Mouse (Mus musculus) CH12.LX (cell line): ENCODE measurements around the gene Erlec1. TPM values are rescaled to one million over a fixed set of nuclear protein-coding genes. Genes with fewer than 3 reads are reported as not detected.
A peak's percentile ranks its signal among the peaks of the same experiment; 100 is the strongest.

Experiments used
- DNase-seq: peaks from one replicate; pipeline ENCODE4 v3.0.0-alpha.2; 2013; ENCODE audit errors: extremely low read depth
- H3K27ac ChIP-seq: 2 replicates; pipeline ENCODE4 v1.5.1; 2012; ENCODE audit warnings: low read depth, mild to moderate bottlenecking, control low read depth, moderate library complexity; ENCODE audit not compliant: insufficient read depth
- H3K27me3 ChIP-seq: replicated peaks from 2 replicates; pipeline ENCODE3; 2012; ENCODE audit warnings: inconsistent platforms
- H3K36me3 ChIP-seq, 2 experiments: replicated peaks in 1 of 2; 2 replicates each; pipeline versions ENCODE3 to v1.6.1; 2012; ENCODE audit warnings: inconsistent platforms in 1 of 2, low read length in 1 of 2, mild to moderate bottlenecking in 1 of 2, mixed read lengths in 1 of 2, moderate library complexity in 1 of 2; ENCODE audit not compliant: control insufficient read depth in 1 of 2, insufficient read depth in 1 of 2
- H3K4me1 ChIP-seq, 2 experiments: 2 replicates each; pipeline ENCODE4 v1.6.1; 2012; ENCODE audit warnings: inconsistent platforms in 1 of 2, moderate library complexity in 1 of 2; ENCODE audit not compliant: insufficient read depth in 2 of 2, control insufficient read depth in 1 of 2
- H3K4me2 ChIP-seq: 2 replicates; pipeline ENCODE4 v1.6.1; 2012; ENCODE audit warnings: low read depth, mild to moderate bottlenecking, control low read depth; ENCODE audit not compliant: poor library complexity, insufficient read depth, severe bottlenecking
- H3K4me3 ChIP-seq, 3 experiments: fragments of 150-350 bp in 1 of 3; sonication (generic) in 1 of 3; replicated peaks in 1 of 3; 2 replicates each; pipeline versions ENCODE3 to v1.5.1; 2011 to 2012; ENCODE audit warnings: low read depth in 2 of 3, low read length in 2 of 3, mild to moderate bottlenecking in 2 of 3, moderate library complexity in 2 of 3, control low read depth in 1 of 3, improper control_type of control experiment in 1 of 3, inconsistent platforms in 1 of 3, mixed read lengths in 1 of 3; ENCODE audit not compliant: poor library complexity in 1 of 3
- H3K79me2 ChIP-seq: replicated peaks from 2 replicates; pipeline ENCODE4 v1.6.1; 2012; ENCODE audit warnings: mild to moderate bottlenecking, moderate library complexity; ENCODE audit not compliant: control insufficient read depth, poor library complexity, insufficient read depth, severe bottlenecking; ENCODE audit errors: extremely low read depth
- H3K9ac ChIP-seq: 2 replicates; pipeline ENCODE4 v1.6.1; 2012; ENCODE audit warnings: low read depth, mild to moderate bottlenecking, control low read depth, moderate library complexity; ENCODE audit not compliant: insufficient read depth
- H3K9me3 ChIP-seq: replicated peaks from 2 replicates; pipeline ENCODE3; 2012; ENCODE audit warnings: low read length, inconsistent platforms, mixed read lengths
- CHD1 ChIP-seq: IDR thresholded peaks from 2 replicates; pipeline ENCODE4 v1.6.1; 2012; ENCODE audit warnings: low read depth, low read length, improper control_type of control experiment, inconsistent platforms
- ELF1 ChIP-seq: IDR thresholded peaks from 2 replicates; pipeline ENCODE4 v1.6.1; 2014; ENCODE audit warnings: low read depth, mild to moderate bottlenecking, inconsistent platforms, low read length, improper control_type of control experiment
- EP300 ChIP-seq: IDR thresholded peaks from 2 replicates; pipeline ENCODE4 v1.6.1; 2011; ENCODE audit warnings: low read length, improper control_type of control experiment
- GABPA ChIP-seq: IDR thresholded peaks from 2 replicates; pipeline ENCODE4 v1.6.1; 2012; ENCODE audit warnings: low read depth, low read length, improper control_type of control experiment, inconsistent platforms; ENCODE audit not compliant: insufficient replicate concordance
- HCFC1 ChIP-seq: IDR thresholded peaks from 2 replicates; pipeline ENCODE4 v1.6.1; 2012; ENCODE audit warnings: low read depth, mild to moderate bottlenecking, inconsistent platforms, low read length, improper control_type of control experiment
- MAFK ChIP-seq: IDR thresholded peaks from 2 replicates; pipeline ENCODE4 v1.6.1; 2011; ENCODE audit warnings: low read length, improper control_type of control experiment; ENCODE audit not compliant: insufficient replicate concordance
- MAX ChIP-seq: IDR thresholded peaks from 2 replicates; pipeline ENCODE4 v1.6.1; 2011; ENCODE audit warnings: low read length, improper control_type of control experiment
- MEF2A ChIP-seq: IDR thresholded peaks from 2 replicates; pipeline ENCODE4 v1.6.1; 2014; ENCODE audit warnings: low read depth, mild to moderate bottlenecking, inconsistent platforms, low read length, improper control_type of control experiment, borderline replicate concordance
- MYC ChIP-seq: IDR thresholded peaks from 2 replicates; pipeline ENCODE4 v1.6.1; 2011; ENCODE audit warnings: low read depth, mild to moderate bottlenecking, improper control_type of control experiment, low read length
- NRF1 ChIP-seq: IDR thresholded peaks from 2 replicates; pipeline ENCODE4 v1.6.1; 2014; ENCODE audit warnings: low read depth, mild to moderate bottlenecking, inconsistent platforms, low read length, improper control_type of control experiment, moderate library complexity
- RAD21 ChIP-seq: IDR thresholded peaks from 2 replicates; pipeline ENCODE4 v1.6.1; 2011; ENCODE audit warnings: low read depth, mild to moderate bottlenecking, low read length, improper control_type of control experiment, moderate library complexity
- RCOR1 ChIP-seq: conservative IDR thresholded peaks from 2 replicates; pipeline ENCODE4 v1.6.1; 2012; ENCODE audit warnings: low read depth, mild to moderate bottlenecking, inconsistent platforms, low read length, improper control_type of control experiment
- SIN3A ChIP-seq: IDR thresholded peaks from 2 replicates; pipeline ENCODE4 v1.6.1; 2012; ENCODE audit warnings: low read length, improper control_type of control experiment, inconsistent platforms
- TBP ChIP-seq: conservative IDR thresholded peaks from 2 replicates; pipeline ENCODE4 v1.6.1; 2011; ENCODE audit warnings: low read depth, low read length, improper control_type of control experiment
- TCF12 ChIP-seq: IDR thresholded peaks from 2 replicates; pipeline ENCODE4 v1.6.1; 2014; ENCODE audit warnings: low read depth, mild to moderate bottlenecking, inconsistent platforms, low read length, improper control_type of control experiment
- UBTF ChIP-seq: IDR thresholded peaks from 2 replicates; pipeline ENCODE4 v1.6.1; 2012; ENCODE audit warnings: low read depth, mild to moderate bottlenecking, inconsistent platforms, low read length, improper control_type of control experiment, moderate library complexity
- USF1 ChIP-seq: IDR thresholded peaks from 2 replicates; pipeline ENCODE4 v1.6.1; 2014; ENCODE audit warnings: low read depth, mild to moderate bottlenecking, inconsistent platforms, low read length, improper control_type of control experiment
- ZMIZ1 ChIP-seq: IDR thresholded peaks from 2 replicates; pipeline ENCODE4 v1.6.1; 2012; ENCODE audit warnings: low read depth, mild to moderate bottlenecking, inconsistent platforms, low read length, improper control_type of control experiment
- ZNF384 ChIP-seq: IDR thresholded peaks from 2 replicates; pipeline ENCODE4 v1.6.1; 2012; ENCODE audit warnings: low read depth, low read length, improper control_type of control experiment, inconsistent platforms
- dilution Hi-C: fragments of 300-500 bp; cut with MboI; formaldehyde crosslinking; loops from 2 replicates; pipeline ENCODE4 v1.14.3; 2020; ENCODE audit warnings: low sequenced_read_pairs; ENCODE audit not compliant: extremely low pct_unique_long_range_greater_than_20kb, extremely low pct_ligation_motif_present
- in situ Hi-C: fragments of 300-500 bp; cut with MboI; formaldehyde crosslinking; loops from 3 replicates; pipeline ENCODE4 v1.14.3; 2019; ENCODE audit warnings: low sequenced_read_pairs, low pct_ligation_motif_present, low pct_unique_long_range_greater_than_20kb, mixed read lengths
- polyA plus RNA-seq: library from polyadenylated mRNA; unstranded; fragments of >175 nt; gene quantifications from 2 replicates; pipeline ENCODE4 v1.2.1, GENCODE M21; 2012; ENCODE audit warnings: low read depth; ENCODE audit not compliant: insufficient read length
- total RNA-seq, 2 experiments: library from RNA; depleted of rRNA; stranded (reverse); fragments of 300-350 nt in 1 of 2; fragments of >200 nt in 1 of 2; gene quantifications; 2 replicates each; pipeline ENCODE4 v1.2.3; 2012 to 2014

Gene Erlec1
- total and polyA plus RNA-seq, 3 experiments: 16.7 to 52.3 (median 24.5) TPM

DNA sequence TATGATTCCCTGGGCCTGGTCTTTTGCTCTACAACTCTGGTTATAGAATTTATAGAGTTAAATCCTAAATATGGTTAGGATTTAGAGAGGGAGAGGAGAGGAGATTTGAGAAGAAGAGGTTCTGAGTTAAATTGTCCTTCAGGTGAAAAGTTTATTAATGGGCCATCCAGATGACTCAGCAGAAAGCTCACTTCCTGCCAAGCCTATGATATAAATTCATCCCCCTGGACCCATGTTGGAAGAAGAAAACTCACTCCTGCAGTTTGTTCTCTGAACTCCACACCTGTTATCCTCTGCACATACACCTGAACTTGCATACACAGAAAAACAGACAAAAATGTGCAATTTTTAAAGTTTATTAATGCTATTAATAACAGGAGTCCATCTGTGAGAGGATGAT, 54.8 kb downstream of the Erlec1 start:
- no peak overlapping the region for H3K4me3 ChIP-seq
- H3K4me2 ChIP-seq: no peak overlapping the region
- H3K36me3 ChIP-seq: no peaks in the 10 kb centered on the region
- H3K79me2 ChIP-seq: no peaks in the 10 kb centered on the region
- in situ Hi-C loops (no loop called here), dilution Hi-C loops (no loop called here)
- H3K27ac ChIP-seq: no peak overlapping the region
- H3K9ac ChIP-seq: no peak overlapping the region
- H3K27me3 ChIP-seq: no peaks in the 10 kb centered on the region
- H3K4me1 ChIP-seq: peaks cover 0 to 10% of the 10 kb centered on the region in 2 experiments; a peak in 2 of 4 replicates
- no peaks in the 10 kb centered on the region for H3K9me3 ChIP-seq
- no peak for DNase-seq
- TF ChIP-seq RCOR1 (no peak), MAFK (peak; percentile 57; the same call in 1 of the 2 replicates), MEF2A (no peak)

- H3K27me3 ChIP-seq: no peaks in the 10 kb centered on the region
- H3K9me3 ChIP-seq: no peaks in the 10 kb centered on the region
- DNase-seq: peak; percentile 35
- in situ Hi-C loops (no loop called here), dilution Hi-C loops (no loop called here)
- H3K9ac ChIP-seq: no peak overlapping the region
- TF ChIP-seq ZNF384 (no peak), SIN3A (no peak), MAFK (no peak), UBTF (no peak), TCF12 (no peak), EP300 (no peak), RAD21 (no peak), MAX (no peak), HCFC1 (no peak), USF1 (no peak), GABPA (no peak), MYC (no peak)
- H3K36me3 ChIP-seq: no peaks in the 10 kb centered on the region
- H3K4me1 ChIP-seq: peaks cover 0 to 10% of the 10 kb centered on the region in 2 experiments; a peak in 2 of 4 replicates
- H3K27ac ChIP-seq: no peak overlapping the region
- no peak overlapping the region for H3K4me2 ChIP-seq
- H3K79me2 ChIP-seq: no peaks in the 10 kb centered on the region
- H3K4me3 ChIP-seq: no peak overlapping the region
These were observed 57.9 kb downstream of the Erlec1 start for GRCm38 (mm10) chr11:30896201-30896600.

DNA sequence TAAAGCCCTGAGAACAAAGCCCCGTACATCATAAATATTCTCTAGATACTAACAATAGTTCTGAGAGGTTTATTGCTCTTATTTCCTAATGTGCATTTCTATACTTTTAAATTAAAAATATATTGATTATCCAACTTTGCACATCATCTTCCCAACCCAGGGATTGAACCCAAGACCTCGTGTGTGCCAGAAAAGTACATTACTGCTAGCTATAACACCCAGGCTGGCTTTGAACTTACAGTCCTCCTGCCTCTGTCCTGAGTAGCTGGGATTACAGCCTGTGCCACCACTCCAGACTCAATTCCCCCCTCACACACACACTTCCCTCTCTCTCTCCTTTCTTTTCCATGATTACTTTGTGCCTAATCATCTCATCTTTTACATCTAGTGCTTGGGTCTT, 66.0 kb downstream of the Erlec1 start:
- no peak overlapping the region for H3K4me3 ChIP-seq
- TF ChIP-seq ELF1 (no peak), NRF1 (no peak), SIN3A (no peak), ZMIZ1 (no peak), ZNF384 (no peak), MAFK (no peak), TBP (no peak), CHD1 (no peak)
- TF ChIP-seq, all 38 proteins: peak for 0
- no peak overlapping the region for H3K4me2 ChIP-seq
- H3K9ac ChIP-seq: no peak overlapping the region
- no peaks in the 10 kb centered on the region for H3K27me3 ChIP-seq
- H3K9me3 ChIP-seq: no peaks in the 10 kb centered on the region
- no peaks in the 10 kb centered on the region for H3K4me1 ChIP-seq
- no peak overlapping the region for H3K27ac ChIP-seq
- in situ Hi-C loops: no loop called here
- dilution Hi-C loops: no loop called here
- no peak for DNase-seq
- no peaks in the 10 kb centered on the region for H3K79me2 ChIP-seq
- peaks cover 0 to 4% of the 10 kb centered on the region in 2 experiments for H3K36me3 ChIP-seq
